Mouse (Mus musculus) embryo, embryonic 10 days (tissue): Measurements from ENCODE around the gene Gm10230.
"Not testable (repeated sequence)": the region's sequence is repeated elsewhere in the genome, so short reads cannot be mapped to it uniquely, and the experiment has no call there.

Experiments used
- DNase-seq: peaks from one replicate; pipeline ENCODE4 v3.0.0-alpha.2; 2015; ENCODE audit warnings: low spot score

Gene Gm10230

DNA sequence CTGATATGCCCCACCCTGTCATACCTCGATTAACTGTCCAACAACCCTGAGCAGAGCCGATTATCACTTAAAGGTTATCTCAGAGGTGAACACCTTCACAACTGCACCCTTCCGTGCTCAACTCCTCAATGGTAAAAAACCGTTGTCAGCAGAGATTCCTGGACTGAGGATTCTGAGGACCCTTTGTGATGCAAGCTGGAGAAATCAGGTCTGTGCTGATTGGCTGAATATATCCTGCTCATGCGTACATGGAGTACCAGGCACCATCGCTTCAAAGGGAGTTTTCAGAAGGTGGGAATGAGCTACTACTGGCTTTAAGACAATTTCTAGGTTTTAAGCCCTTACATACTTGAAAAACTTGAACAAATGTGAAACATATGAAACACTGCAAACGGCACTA lies at the start of gene Gm10230:
Gene Gm10230, minus strand, starts transcription at position 101 of the 400 bp plus-strand sequence.
- DNase-seq = not testable (repeated sequence)
